Mouse (Mus musculus): ENCODE measurements around the gene Klhl29.

DNA sequence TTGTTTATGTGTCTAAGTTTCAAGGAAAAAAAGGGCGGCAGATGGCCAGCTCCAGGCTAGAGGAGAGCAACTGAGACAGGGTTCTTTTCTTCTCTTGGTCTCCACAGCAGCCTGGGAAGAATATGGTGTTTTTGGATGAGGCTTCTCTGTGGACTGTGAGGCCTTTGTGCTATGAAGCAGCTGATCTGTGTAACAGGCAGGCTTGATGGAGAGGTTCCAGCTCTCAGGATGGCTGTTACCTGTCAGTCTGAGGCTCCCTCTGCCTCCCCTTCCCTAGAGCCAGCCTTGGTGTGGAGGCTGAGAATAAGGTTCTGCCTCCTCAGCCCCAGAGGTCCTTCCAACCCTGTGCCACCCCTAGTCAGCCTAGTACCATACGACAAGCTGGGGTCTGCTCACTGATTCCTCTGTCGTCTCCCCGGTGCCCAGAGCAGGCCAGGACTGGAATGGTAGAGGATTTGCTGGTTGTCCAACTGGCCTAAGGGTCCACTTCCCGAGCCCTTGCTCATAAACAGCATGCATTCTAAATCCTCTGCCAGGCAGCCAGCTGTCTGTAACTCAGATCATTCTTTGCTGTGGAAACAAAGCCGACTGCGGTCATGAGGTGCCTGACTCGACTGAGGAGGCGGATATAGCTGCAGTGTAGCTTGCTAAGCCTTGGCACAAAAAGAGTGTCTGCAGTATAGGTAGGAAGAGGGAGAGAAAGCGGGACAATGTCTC is 122.0 kb downstream of the Klhl29 start:
- TF ChIP-seq CTCF (IDR thresholded peaks at IDR 0.05; ENCODE audit: control insufficient read depth, insufficient read depth, insufficient replicate concordance, low read depth, low read length) (no peak), POLR2A (IDR thresholded peaks at IDR 0.05; ENCODE audit: control insufficient read depth, low read depth, low read length) (no peak)

Measured in testis, adult 2 months (tissue).